Mouse (Mus musculus) A20 (cell line): ENCODE measurements at regions not wholly inside any gene's neighbourhood (a gene's known extent, or its start where the extent isn't known, plus 50 kb on each side); places are given as distances from the start of the nearest gene placed in this dataset.
A peak's percentile ranks its signal among the peaks of the same experiment; 100 is the strongest.

ENCODE experiments used
- DNase-seq: peaks from one replicate; pipeline ENCODE4 v3.0.0-alpha.2; 2011; ENCODE audit warnings: low read depth, low spot score

- DNase-seq = peak; percentile 68
These were observed 74.2 kb upstream of the Dhx40 start for GRCm38 (mm10) chr11:86881710-86882109.

DNA sequence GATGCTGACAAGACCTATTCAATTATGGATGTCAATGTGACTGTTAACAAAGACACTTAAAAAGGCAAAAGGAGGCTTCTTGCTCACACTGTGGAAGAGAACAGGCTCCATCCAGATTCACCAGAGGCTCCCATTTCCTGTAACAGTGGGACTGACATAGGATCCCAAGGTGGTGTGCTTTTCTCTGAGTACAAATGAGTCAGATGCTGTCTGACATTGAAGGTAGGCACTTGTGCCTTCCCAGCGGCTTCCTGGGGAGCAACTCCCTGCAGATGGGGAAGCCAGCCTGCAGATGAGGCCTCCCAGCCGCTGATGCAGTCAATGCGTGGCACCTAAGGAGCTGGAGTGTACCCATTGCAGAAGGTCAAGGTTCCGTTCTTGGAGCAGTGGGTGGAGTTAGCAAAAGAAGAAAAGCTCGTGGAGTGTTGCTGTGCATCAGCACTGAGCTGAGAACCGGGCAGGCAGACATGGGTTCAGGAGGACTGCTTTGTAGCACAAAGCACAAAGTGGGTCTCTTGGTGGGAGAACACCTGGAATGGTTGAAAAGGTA, 71.9 kb upstream of the Dhx40 start:
- peak; percentile 33 for DNase-seq

DNA sequence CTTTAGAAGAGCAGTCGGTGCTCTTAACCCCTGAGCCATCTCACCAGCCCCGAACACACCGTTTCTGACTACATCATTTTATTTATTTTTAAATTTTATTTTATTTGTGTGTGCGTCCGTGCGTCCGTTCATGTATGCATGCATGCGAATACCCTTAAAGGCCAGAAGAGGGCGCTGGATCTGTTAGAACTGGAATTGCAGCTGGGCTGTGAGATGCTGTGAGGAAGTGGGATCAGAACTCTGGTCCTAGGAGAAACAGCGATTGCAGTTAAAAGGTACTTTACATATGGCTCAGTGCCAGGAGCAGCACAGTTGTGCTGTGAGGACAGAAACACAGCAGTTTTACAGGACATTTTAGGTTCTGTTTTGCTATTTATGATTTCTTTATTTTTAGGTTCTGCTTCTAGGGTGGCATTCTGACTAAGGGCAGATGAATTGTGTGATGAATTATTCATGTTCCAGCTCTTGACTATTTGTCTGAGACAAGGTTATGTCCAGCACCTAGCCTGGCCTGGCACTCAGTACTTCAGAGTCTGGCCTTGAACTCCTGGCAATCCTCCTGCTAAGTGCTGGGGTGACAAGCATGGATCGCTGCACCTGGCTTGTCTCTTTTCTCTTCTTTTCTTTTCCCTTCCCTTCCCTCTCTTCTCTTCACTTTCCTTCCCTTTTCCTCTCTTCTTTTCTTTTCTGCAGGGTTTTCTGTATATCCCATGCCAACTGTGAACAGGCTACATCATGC, 71.0 kb upstream of the Dhx40 start:
- peak; percentile 89 for DNase-seq

DNA sequence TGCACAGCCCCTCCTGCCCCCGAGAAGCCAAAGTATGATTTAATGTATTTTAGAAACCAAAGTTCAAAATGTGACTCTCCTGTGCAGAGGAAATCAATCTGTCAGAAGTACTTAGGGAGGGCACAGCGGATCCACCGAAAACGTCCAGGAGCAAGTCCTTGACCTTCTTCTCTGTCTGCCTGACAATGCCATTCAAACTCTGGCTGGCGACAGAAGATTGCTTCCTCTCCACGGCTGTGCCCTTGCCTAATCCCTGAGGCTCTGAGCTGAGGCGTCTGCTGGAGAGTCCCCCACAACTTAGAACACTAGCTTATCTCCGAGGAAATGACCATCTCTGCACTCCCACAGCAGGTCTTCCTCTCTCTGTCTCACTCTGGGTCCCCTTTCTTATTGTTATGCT, 69.0 kb upstream of the Dhx40 start:
- DNase-seq = no peak

- no peak for DNase-seq
These were observed 68.2 kb upstream of the Dhx40 start for GRCm38 (mm10) chr11:86875738-86876137.

DNA sequence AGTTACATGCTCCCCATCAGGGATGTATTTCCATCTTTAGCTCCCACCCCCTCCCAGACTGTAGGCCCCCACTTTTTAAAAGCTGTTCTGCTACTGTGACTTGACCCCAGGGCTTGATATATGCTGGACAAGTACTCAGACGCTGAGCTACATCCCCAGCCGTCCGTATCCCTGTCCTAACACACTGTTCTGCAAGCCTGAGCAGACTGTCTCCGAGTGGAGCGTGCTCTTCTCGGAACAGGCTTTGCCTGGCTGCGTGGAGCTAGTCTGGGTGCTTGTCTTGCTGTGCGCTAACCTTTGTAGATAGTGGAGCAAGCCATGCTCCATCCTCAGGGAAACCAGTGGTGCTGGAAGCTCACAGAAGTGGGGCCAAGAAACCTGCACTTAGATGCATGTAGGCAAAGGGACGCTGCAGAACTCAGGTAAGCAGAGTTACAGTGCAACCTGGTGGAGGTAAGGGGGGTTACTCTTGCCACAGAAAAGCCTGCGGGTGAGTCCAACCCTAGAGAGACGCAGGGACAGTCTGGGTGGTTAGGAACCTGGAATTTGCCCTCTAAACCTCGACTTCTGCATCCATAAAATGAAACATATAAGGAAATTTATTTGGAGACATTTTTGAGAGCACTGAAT, 67.2 kb upstream of the Dhx40 start:
- DNase-seq = no peak

- DNase-seq = no peak
These were observed 65.8 kb upstream of the Dhx40 start for GRCm38 (mm10) chr11:86873406-86873700.

DNA sequence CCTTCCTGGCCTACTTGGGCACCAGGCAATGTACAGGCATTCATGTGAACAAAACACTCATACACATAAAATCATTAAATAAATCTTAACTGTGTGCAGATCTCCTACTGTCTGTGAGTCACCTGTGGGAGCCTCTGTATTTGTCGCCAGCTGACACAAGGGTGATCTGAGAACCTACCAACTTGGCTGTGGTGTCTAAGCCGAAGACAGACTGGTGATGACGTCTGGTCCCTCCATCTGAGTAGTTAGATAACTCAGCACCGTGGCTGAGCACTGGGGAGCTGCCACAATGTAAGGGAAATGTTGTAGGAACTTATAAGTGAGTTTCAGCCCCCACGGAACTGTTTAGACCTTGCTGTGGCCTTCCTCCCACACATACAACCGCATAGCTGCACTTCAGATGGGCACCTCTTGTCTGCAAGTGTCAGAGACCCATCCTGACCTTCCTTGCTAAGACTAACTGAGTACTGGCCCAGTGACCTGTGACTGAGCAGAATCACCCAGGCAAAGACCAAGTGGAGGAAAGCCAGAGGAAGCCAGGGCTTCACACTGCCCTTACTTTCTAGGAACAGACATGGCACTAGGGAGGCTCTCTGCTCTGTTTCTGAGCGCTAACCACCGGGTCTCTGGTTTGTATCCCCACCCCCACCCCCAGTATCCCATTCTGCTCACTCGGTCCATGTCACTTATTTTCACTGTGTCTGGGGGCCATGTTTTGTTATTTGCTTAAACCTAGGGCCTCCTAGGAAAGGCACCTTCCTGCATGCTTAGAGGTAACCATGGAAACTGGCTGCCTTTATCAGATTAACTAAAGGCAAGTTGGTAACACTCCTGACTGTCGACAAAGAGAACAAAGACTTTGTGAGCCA, 65.2 kb upstream of the Dhx40 start:
- DNase-seq = no peak

- DNase-seq = no peak
These were observed 64.2 kb upstream of the Dhx40 start for GRCm38 (mm10) chr11:86871782-86872181.

- DNase-seq = no peak
These were observed 63.1 kb upstream of the Dhx40 start for GRCm38 (mm10) chr11:86870486-86871165.

DNA sequence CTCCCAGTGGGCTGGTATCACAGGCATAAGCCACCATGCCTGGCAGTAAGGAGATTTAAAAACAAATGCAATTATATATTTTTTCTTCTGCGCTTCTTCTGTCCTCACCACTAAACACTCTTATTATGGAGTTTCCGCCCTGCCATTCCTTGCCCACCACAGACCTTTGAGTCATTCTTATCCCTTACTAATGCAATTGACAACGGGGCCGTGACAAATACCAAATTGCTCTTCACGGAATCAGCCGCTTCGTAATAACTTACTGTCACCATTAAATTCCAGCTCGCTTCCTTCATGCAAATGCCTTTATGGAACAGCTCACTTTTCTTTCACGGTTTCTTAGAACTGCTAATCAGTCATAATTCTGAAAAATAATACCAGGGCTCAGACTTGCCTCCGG, 59.4 kb upstream of the Dhx40 start:
- no peak for DNase-seq

GRCm38 (mm10) chr11:86859864-86860528, 52.5 kb upstream of the Dhx40 start:
- DNase-seq = no peak

DNA sequence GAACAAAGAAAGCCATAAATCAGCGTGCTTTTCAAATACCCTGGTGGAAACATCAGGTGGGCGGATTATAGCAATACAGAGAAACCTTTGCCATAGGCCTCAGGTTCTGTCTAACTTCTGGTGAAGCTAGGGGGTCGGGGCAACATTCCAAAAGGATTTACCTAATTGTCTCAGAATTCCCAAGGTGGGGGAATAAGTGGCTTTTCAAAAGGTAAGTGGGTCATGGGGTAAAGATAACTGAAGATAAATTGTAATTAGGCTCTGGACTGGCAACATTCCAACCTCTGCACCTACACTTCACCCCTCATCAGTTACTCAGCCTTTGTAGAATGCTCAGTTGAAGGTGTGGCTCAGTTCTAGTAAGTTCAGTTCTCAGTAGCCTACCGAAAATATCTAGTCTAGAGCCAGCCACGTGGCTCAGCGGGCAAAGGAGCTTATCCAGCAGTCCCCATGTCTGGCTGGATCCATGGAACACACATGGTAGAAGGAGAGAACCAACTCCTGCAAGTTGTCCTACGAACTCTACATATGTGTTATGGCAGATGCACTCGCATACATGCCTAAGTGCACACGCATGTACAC, 51.8 kb upstream of the Dhx40 start:
- no peak for DNase-seq

DNA sequence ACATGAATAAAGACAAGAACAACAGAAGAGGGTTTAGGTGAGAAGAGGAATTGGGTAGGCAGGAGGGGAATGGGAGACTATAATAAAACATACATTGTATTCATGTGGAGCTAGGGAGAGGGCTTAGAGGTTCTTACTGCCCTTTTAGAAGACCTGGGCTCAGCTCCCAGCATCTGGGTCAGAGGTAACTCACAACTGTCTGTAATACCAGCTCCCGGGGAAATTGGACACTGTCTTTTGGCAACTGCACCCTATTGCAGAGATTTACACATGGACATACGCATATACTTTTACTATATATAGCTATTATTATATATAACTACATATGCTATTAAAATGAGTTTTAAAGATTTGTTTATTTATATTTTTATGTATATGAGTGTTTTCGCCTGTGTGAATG, 50.7 kb upstream of the Dhx40 start:
- DNase-seq = no peak
